Mouse (Mus musculus) macrophage (primary cell): ENCODE measurements at regions not wholly inside any gene's neighbourhood (a gene's known extent, or its start where the extent isn't known, plus 50 kb on each side); places are given as distances from the start of the nearest gene placed in this dataset.

ENCODE experiments used
- H3K27ac ChIP-seq: fragments of 350-480 bp; formaldehyde crosslinking; 2 replicates; pipeline ENCODE4 v1.9.0; 2021
- H3K36me3 ChIP-seq: fragments of 350-480 bp; formaldehyde crosslinking; 2 replicates; pipeline ENCODE4 v1.9.0; 2021; ENCODE audit errors: inconsistent target
- H3K4me3 ChIP-seq: fragments of 350-480 bp; formaldehyde crosslinking; 2 replicates; pipeline ENCODE4 v1.9.0; 2021; ENCODE audit errors: inconsistent target
- H3K79me2 ChIP-seq: fragments of 350-480 bp; formaldehyde crosslinking; 2 replicates; pipeline ENCODE4 v1.9.0; 2021; ENCODE audit errors: inconsistent target
- WGBS: methylation state at CpG from one replicate; pipeline ENCODE4 v1.1.7; 2026; ENCODE audit warnings: inconsistent platforms; ENCODE audit not compliant: missing documents; 5-methylcytosine and 5-hydroxymethylcytosine counted together

GRCm38 (mm10) chr6:106979755-106980154 lies 179.9 kb upstream of the Crbn start:
- WGBS = 75% methylated on average over 3 of the region's 3 CpGs
- Histone ChIP-seq H3K36me3 (no peaks in the 10 kb centered on the region), H3K4me3 (no peak overlapping the region), H3K27ac (no peak overlapping the region), H3K79me2 (no peaks in the 10 kb centered on the region)

GRCm38 (mm10) chr6:106980188-106980587 lies 180.3 kb upstream of the Crbn start:
- Histone ChIP-seq H3K4me3 (no peak overlapping the region), H3K79me2 (no peaks in the 10 kb centered on the region), H3K27ac (no peak overlapping the region), H3K36me3 (no peaks in the 10 kb centered on the region)
- 63% methylated on average over 4 of the region's 4 CpGs for WGBS

GRCm38 (mm10) chr6:106981232-106981631 lies 181.4 kb upstream of the Crbn start:
- WGBS = 50% methylated on average over 1 of the region's 1 CpGs
- Histone ChIP-seq H3K79me2 (no peaks in the 10 kb centered on the region), H3K36me3 (no peaks in the 10 kb centered on the region), H3K27ac (no peak overlapping the region), H3K4me3 (no peak overlapping the region)

- Histone ChIP-seq H3K27ac (no peak overlapping the region), H3K36me3 (no peaks in the 10 kb centered on the region), H3K79me2 (no peaks in the 10 kb centered on the region), H3K4me3 (no peak overlapping the region)
- WGBS = 24% methylated on average over 4 of the region's 4 CpGs
Observed at GRCm38 (mm10) chr6:106985132-106985801, 185.4 kb upstream of the Crbn start.

- Histone ChIP-seq H3K79me2 (no peaks in the 10 kb centered on the region), H3K27ac (peak overlapping the region; percentile 58), H3K4me3 (no peak overlapping the region), H3K36me3 (no peaks in the 10 kb centered on the region)
- 75% methylated on average over 1 of the region's 1 CpGs for WGBS
Observed at GRCm38 (mm10) chr6:106991586-106991985, 191.7 kb upstream of the Crbn start.

- H3K79me2 ChIP-seq = no peaks in the 10 kb centered on the region
- H3K36me3 ChIP-seq = no peaks in the 10 kb centered on the region
- no peak overlapping the region for H3K4me3 ChIP-seq
- 93% methylated on average over 4 of the region's 4 CpGs for WGBS
- H3K27ac ChIP-seq = no peak overlapping the region
Observed at GRCm38 (mm10) chr6:107004406-107005120, 204.7 kb upstream of the Crbn start.

GRCm38 (mm10) chr6:107010785-107011184 lies 210.9 kb upstream of the Crbn start:
- H3K27ac ChIP-seq = no peak overlapping the region
- H3K79me2 ChIP-seq = no peaks in the 10 kb centered on the region
- no peak overlapping the region for H3K4me3 ChIP-seq
- no peaks in the 10 kb centered on the region for H3K36me3 ChIP-seq
- WGBS = 86% methylated on average over 4 of the region's 4 CpGs

GRCm38 (mm10) chr6:107012938-107013511 lies 213.1 kb upstream of the Crbn start:
- H3K36me3 ChIP-seq = no peaks in the 10 kb centered on the region
- no peaks in the 10 kb centered on the region for H3K79me2 ChIP-seq
- H3K27ac ChIP-seq = no peak overlapping the region
- 87% methylated on average over 8 of the region's 9 CpGs for WGBS
- H3K4me3 ChIP-seq = no peak overlapping the region

- 93% methylated on average over 3 of the region's 3 CpGs for WGBS
- no peak overlapping the region for H3K27ac ChIP-seq
- H3K36me3 ChIP-seq = no peaks in the 10 kb centered on the region
- H3K79me2 ChIP-seq = no peaks in the 10 kb centered on the region
- H3K4me3 ChIP-seq = no peak overlapping the region
Observed at GRCm38 (mm10) chr6:107019126-107019525, 219.2 kb upstream of the Crbn start.

- 78% methylated on average over 3 of the region's 3 CpGs for WGBS
- Histone ChIP-seq H3K36me3 (no peaks in the 10 kb centered on the region), H3K27ac (no peak overlapping the region), H3K4me3 (no peak overlapping the region), H3K79me2 (no peaks in the 10 kb centered on the region)
Observed at GRCm38 (mm10) chr6:107045177-107045576, 245.3 kb upstream of the Crbn start.

- no peak overlapping the region for H3K4me3 ChIP-seq
- H3K27ac ChIP-seq = no peak overlapping the region
- H3K79me2 ChIP-seq = no peaks in the 10 kb centered on the region
- WGBS = 86% methylated on average over 1 of the region's 1 CpGs
- no peaks in the 10 kb centered on the region for H3K36me3 ChIP-seq
Observed at GRCm38 (mm10) chr6:107051604-107052003, 251.7 kb upstream of the Crbn start.

GRCm38 (mm10) chr6:107052180-107052579 lies 252.3 kb upstream of the Crbn start:
- no peaks in the 10 kb centered on the region for H3K36me3 ChIP-seq
- 75% methylated on average over 1 of the region's 1 CpGs for WGBS
- no peak overlapping the region for H3K4me3 ChIP-seq
- no peak overlapping the region for H3K27ac ChIP-seq
- H3K79me2 ChIP-seq = no peaks in the 10 kb centered on the region

- H3K79me2 ChIP-seq = no peaks in the 10 kb centered on the region
- 86% methylated on average over 3 of the region's 3 CpGs for WGBS
- no peaks in the 10 kb centered on the region for H3K36me3 ChIP-seq
- no peak overlapping the region for H3K4me3 ChIP-seq
- H3K27ac ChIP-seq = no peak overlapping the region
Observed at GRCm38 (mm10) chr6:107059001-107059765, 259.3 kb upstream of the Crbn start.

GRCm38 (mm10) chr6:107062886-107063565 lies 263.1 kb upstream of the Crbn start:
- Histone ChIP-seq H3K4me3 (no peak overlapping the region), H3K27ac (no peak overlapping the region), H3K79me2 (no peaks in the 10 kb centered on the region), H3K36me3 (no peaks in the 10 kb centered on the region)
- WGBS = 86% methylated on average over 6 of the region's 6 CpGs
